Mouse (Mus musculus) E14TG2a.4 (cell line): ENCODE data around the gene A730071L15Rik.

Experiments
- H3K27me3 ChIP-seq: 2 replicates; pipeline ENCODE4 v1.6.1; 2014; ENCODE audit warnings: low read length, control low read depth; ENCODE audit not compliant: insufficient read depth
- H3K36me3 ChIP-seq: 2 replicates; pipeline ENCODE4 v1.6.1; 2014; ENCODE audit warnings: low read length, control low read depth; ENCODE audit not compliant: insufficient read depth
- H3K4me1 ChIP-seq: replicated peaks from 2 replicates; pipeline ENCODE4 v1.6.1; 2014; ENCODE audit warnings: low read depth, low read length, control low read depth
- H3K4me3 ChIP-seq: replicated peaks from 2 replicates; pipeline ENCODE4 v1.5.1; 2014; ENCODE audit warnings: mild to moderate bottlenecking, low read length
- H3K9me3 ChIP-seq: 2 replicates; pipeline ENCODE4 v1.6.1; 2014; ENCODE audit warnings: low read length, control low read depth
- CTCF ChIP-seq: conservative IDR thresholded peaks from 2 replicates; pipeline ENCODE4 v1.5.1; 2014; ENCODE audit warnings: low read length
- NANOG ChIP-seq: IDR thresholded peaks from 2 replicates; pipeline ENCODE4 v1.6.1; 2014; ENCODE audit warnings: borderline replicate concordance, low read length, mixed read lengths
- POU5F1 ChIP-seq: IDR thresholded peaks from 2 replicates; pipeline ENCODE4 v1.6.1; 2014; ENCODE audit warnings: low read length, borderline replicate concordance

Gene A730071L15Rik

GRCm38 (mm10) chr11:6222187-6222586 lies 22.4 kb downstream of the A730071L15Rik start:
- peaks cover 21% of the 10 kb centered on the region for H3K27me3 ChIP-seq
- peaks cover 11% of the 10 kb centered on the region; the same call in 1 of the 2 replicates for H3K4me1 ChIP-seq
- H3K36me3 ChIP-seq, result no peaks in the 10 kb centered on the region
- no peak overlapping the region for H3K4me3 ChIP-seq
- H3K9me3 ChIP-seq, result no peaks in the 10 kb centered on the region
- TF ChIP-seq POU5F1 (no peak), CTCF (peak; percentile 11; the same call in 1 of the 2 replicates)

GRCm38 (mm10) chr11:6224541-6225229 lies 24.9 kb downstream of the A730071L15Rik start:
- no peaks in the 10 kb centered on the region for H3K36me3 ChIP-seq
- TF ChIP-seq CTCF, result no peak
- no peak for TF ChIP-seq NANOG
- no peak for TF ChIP-seq POU5F1

GRCm38 (mm10) chr11:6230012-6230411 lies 30.2 kb downstream of the A730071L15Rik start, which contains the start of gene Npc1l1:
TSS of gene Npc1l1 (minus strand) at chr11:6230143.
- H3K9me3 ChIP-seq, result peaks cover 6% of the 10 kb centered on the region
- peaks cover 24% of the 10 kb centered on the region for H3K27me3 ChIP-seq
- peak within 1 kb of the TSS; percentile 55 for H3K4me3 ChIP-seq
- TF ChIP-seq CTCF, result no peak
- no peak for TF ChIP-seq POU5F1
- no peak for TF ChIP-seq NANOG
- H3K4me1 ChIP-seq, result peaks cover 8% of the 10 kb centered on the region; the same call in 1 of the 2 replicates
- H3K36me3 ChIP-seq, result no peaks in the 10 kb centered on the region

More at GRCm38 (mm10) chr11:6224541-6225229, 24.9 kb downstream of the A730071L15Rik start:
- no peaks in the 10 kb centered on the region for H3K9me3 ChIP-seq
- H3K4me1 ChIP-seq, result peaks cover 13% of the 10 kb centered on the region; the same call in 1 of the 2 replicates
- H3K27me3 ChIP-seq, result peaks cover 29% of the 10 kb centered on the region
- H3K4me3 ChIP-seq, result no peak overlapping the region

GRCm38 (mm10) chr11:6233025-6233424 lies 33.2 kb downstream of the A730071L15Rik start:
- no peak overlapping the region for H3K4me3 ChIP-seq
- 0 out of 2 replicates have a peak, but pooled peaks cover 5% of the 10 kb centered on the region for H3K4me1 ChIP-seq
- no peak for TF ChIP-seq NANOG
- TF ChIP-seq POU5F1, result no peak
- no peak for TF ChIP-seq CTCF
- peaks cover 6% of the 10 kb centered on the region for H3K27me3 ChIP-seq
- peaks cover 26% of the 10 kb centered on the region for H3K9me3 ChIP-seq
- H3K36me3 ChIP-seq, result no peaks in the 10 kb centered on the region

GRCm38 (mm10) chr11:6244707-6245106 lies 44.9 kb downstream of the A730071L15Rik start:
- Histone ChIP-seq H3K27me3 (no peaks in the 10 kb centered on the region), H3K4me3 (peak overlapping the region; percentile 48), H3K4me1 (peaks cover 6% of the 10 kb centered on the region; the same call in 1 of the 2 replicates), H3K36me3 (no peaks in the 10 kb centered on the region), H3K9me3 (no peaks in the 10 kb centered on the region)
- no peak for TF ChIP-seq NANOG
- TF ChIP-seq CTCF, result no peak
- TF ChIP-seq POU5F1, result no peak
